Mouse (Mus musculus): ENCODE measurements around the gene Gm6169. TPM values are rescaled to one million over a fixed set of nuclear protein-coding genes. Genes with fewer than 3 reads are reported as not detected.
"Not testable (repeated sequence)": the region's sequence is repeated elsewhere in the genome, so short reads cannot be mapped to it uniquely, and the experiment has no call there.

Gm6169 gene
- polyA plus RNA-seq, 1 experiment from 2014 or later = 1.4 TPM

DNA sequence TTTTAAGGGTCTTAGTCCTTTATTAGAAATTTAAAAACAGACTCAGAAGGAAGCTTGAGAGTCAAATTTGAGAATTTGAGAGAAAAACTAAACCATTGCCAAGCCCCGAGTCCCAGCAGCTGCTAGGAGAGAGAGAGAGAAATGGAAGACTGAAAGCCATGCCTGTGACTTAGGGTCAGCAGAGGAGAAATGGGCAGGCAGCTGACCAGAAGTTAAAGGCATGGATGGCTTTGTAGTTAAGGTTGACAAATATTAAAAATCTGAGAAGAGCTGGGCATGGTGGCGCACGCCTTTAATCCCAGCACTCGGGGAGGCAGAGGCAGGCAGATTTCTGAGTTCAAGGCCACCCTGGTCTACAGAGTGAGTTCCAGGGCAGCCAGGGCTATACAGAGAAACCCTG lies 8.7 kb upstream of the Gm6169 start:
- not testable (repeated sequence) for ATAC-seq
- WGBS = 95% methylated on average over 4 of the region's 4 CpGs

DNA sequence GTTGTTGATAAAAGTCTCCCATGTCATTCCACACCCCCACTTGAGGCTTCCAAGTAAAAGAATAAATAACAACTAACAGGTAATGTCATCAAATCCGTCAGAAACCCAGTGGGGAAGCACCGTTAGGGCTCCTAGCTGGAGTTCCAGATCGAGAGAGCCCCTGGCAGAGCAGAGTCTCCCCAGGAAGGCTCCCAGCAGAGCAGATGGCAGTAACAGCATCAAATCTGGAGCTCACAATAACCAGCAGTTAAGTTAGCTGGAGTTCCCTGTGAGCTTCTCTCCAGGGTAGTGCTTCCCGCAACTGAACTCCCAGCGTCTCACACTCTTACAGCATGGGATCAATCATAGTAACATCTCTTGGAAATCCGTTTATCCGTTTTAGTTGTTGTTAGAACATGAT lies 6.0 kb upstream of the Gm6169 start:
- Histone ChIP-seq H3K27ac (ENCODE audit: low read depth, low read length) (no peak overlapping the region), H3K9ac (ENCODE audit: low read depth, low read length) (no peak overlapping the region), H3K36me3 (ENCODE audit: control insufficient read depth, insufficient read depth, low read length) (no peaks in the 10 kb centered on the region), H3K4me1 (ENCODE audit: control insufficient read depth, insufficient read depth, low read depth, low read length) (no peaks in the 10 kb centered on the region), H3K4me2 (ENCODE audit: low read length) (no peak overlapping the region), H3K27me3 (replicated peaks; ENCODE audit: control insufficient read depth, insufficient read depth, low read length) (no peaks in the 10 kb centered on the region), H3K4me3 (ENCODE audit: low read length) (no peak overlapping the region), H3K9me3 (ENCODE audit: control insufficient read depth, low read length) (no peaks in the 10 kb centered on the region)
- no peak for ATAC-seq
- WGBS = 60% methylated on average over 7 of the region's 7 CpGs

More for the DNA sequence above, 8.7 kb upstream of the Gm6169 start:
- not testable (repeated sequence) for H3K4me2 ChIP-seq (ENCODE audit: low read length); H3K36me3 ChIP-seq (ENCODE audit: control insufficient read depth, insufficient read depth, low read length); H3K4me3 ChIP-seq (ENCODE audit: low read length); H3K9ac ChIP-seq (ENCODE audit: low read depth, low read length); H3K9me3 ChIP-seq (ENCODE audit: control insufficient read depth, low read length); H3K27ac ChIP-seq (ENCODE audit: low read depth, low read length); H3K27me3 ChIP-seq (replicated peaks; ENCODE audit: control insufficient read depth, insufficient read depth, low read length); H3K4me1 ChIP-seq (ENCODE audit: control insufficient read depth, insufficient read depth, low read depth, low read length)

DNA sequence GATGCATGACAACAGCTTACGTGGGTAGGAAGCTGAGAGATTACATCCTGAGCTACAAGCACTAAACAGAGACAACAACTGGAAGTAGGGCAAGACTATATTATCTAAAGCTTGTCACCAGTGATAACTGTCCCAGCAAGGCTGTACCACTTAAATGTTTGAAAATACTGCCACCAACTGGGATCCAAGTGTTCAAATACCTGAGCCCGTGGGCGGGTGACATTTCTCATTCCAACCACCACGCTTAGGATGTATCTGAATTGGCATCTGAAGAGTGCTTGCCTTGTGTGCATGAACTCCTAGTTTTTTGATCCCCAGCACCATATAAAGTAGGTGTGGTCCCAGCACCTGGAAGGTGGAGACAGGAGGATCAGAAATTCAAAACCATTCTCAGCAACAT lies 3.3 kb downstream of the Gm6169 start:
- H3K36me3 ChIP-seq (ENCODE audit: control insufficient read depth, insufficient read depth, low read length) = no peaks in the 10 kb centered on the region
- WGBS = 92% methylated on average over 4 of the region's 4 CpGs
- H3K9me3 ChIP-seq (ENCODE audit: control insufficient read depth, low read length) = no peaks in the 10 kb centered on the region
- no peak overlapping the region for H3K27ac ChIP-seq (ENCODE audit: low read depth, low read length)
- no peak overlapping the region for H3K4me2 ChIP-seq (ENCODE audit: low read length)
- ATAC-seq = no peak
- H3K4me3 ChIP-seq (ENCODE audit: low read length) = no peak overlapping the region
- H3K4me1 ChIP-seq (ENCODE audit: control insufficient read depth, insufficient read depth, low read depth, low read length) = no peaks in the 10 kb centered on the region
- H3K9ac ChIP-seq (ENCODE audit: low read depth, low read length) = no peak overlapping the region
- H3K27me3 ChIP-seq (replicated peaks; ENCODE audit: control insufficient read depth, insufficient read depth, low read length) = no peaks in the 10 kb centered on the region

DNA sequence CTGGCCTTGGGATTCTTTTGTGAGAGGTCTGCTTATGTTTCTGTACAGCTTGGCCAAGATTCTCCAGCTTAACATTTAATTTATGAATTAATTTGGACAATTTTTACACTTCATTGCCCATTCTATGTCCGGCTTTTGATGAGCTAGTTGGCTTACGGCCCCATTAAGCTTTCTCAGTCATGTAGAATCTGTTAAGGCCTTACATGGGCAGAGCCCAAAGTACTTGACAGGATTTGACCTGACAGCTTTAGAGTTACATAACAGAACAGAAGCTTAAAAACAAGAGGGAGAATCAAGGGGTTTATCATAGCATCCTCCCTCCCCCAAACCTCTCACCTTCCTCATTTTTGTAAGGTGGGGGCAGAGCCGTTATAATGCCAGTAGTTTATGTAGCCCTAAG lies 10.9 kb downstream of the Gm6169 start:
- Histone ChIP-seq H3K4me3 (ENCODE audit: low read length) (no peak overlapping the region), H3K4me2 (ENCODE audit: low read length) (no peak overlapping the region), H3K9ac (ENCODE audit: low read depth, low read length) (no peak overlapping the region), H3K27ac (ENCODE audit: low read depth, low read length) (no peak overlapping the region), H3K36me3 (ENCODE audit: control insufficient read depth, insufficient read depth, low read length) (no peaks in the 10 kb centered on the region), H3K9me3 (ENCODE audit: control insufficient read depth, low read length) (no peaks in the 10 kb centered on the region), H3K27me3 (replicated peaks; ENCODE audit: control insufficient read depth, insufficient read depth, low read length) (no peaks in the 10 kb centered on the region), H3K4me1 (ENCODE audit: control insufficient read depth, insufficient read depth, low read depth, low read length) (no peaks in the 10 kb centered on the region)
- 68% methylated on average over 3 of the region's 3 CpGs for WGBS
- ATAC-seq = no peak

DNA sequence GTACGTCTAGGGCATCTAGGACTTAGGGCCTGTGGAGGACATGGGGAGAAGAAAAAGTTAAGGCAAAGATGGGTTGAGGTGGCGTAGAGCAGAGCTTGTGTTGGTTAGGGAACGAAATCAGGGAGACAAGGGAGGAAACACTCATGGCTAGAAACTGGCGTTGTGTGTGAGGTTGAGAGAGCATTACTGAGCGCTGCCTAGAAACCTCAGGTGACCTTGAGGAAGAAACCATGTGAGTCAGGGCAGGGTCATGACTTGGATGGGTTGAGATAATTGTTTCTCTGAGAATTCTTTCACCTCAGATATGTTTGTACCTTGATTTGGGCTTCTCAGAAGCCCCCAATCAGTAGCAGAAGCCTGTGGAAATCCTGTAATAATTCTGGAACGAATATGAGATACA lies 11.6 kb downstream of the Gm6169 start:
- no peaks in the 10 kb centered on the region for H3K4me1 ChIP-seq (ENCODE audit: control insufficient read depth, insufficient read depth, low read depth, low read length)
- WGBS = 94% methylated on average over 6 of the region's 6 CpGs
- no peaks in the 10 kb centered on the region for H3K36me3 ChIP-seq (ENCODE audit: control insufficient read depth, insufficient read depth, low read length)

GRCm38 (mm10) chr13:97086316-97086715 lies 12.7 kb downstream of the Gm6169 start:
- H3K4me2 ChIP-seq (ENCODE audit: low read length) = no peak overlapping the region
- no peaks in the 10 kb centered on the region for H3K4me1 ChIP-seq (ENCODE audit: control insufficient read depth, insufficient read depth, low read depth, low read length)
- no peak overlapping the region for H3K4me3 ChIP-seq (ENCODE audit: low read length)
- H3K9ac ChIP-seq (ENCODE audit: low read depth, low read length) = no peak overlapping the region
- H3K27me3 ChIP-seq (replicated peaks; ENCODE audit: control insufficient read depth, insufficient read depth, low read length) = no peaks in the 10 kb centered on the region
- H3K36me3 ChIP-seq (ENCODE audit: control insufficient read depth, insufficient read depth, low read length) = no peaks in the 10 kb centered on the region
- no peak for ATAC-seq
- H3K9me3 ChIP-seq (ENCODE audit: control insufficient read depth, low read length) = no peaks in the 10 kb centered on the region
- H3K27ac ChIP-seq (ENCODE audit: low read depth, low read length) = no peak overlapping the region
- WGBS = 37% methylated on average over 7 of the region's 9 CpGs

More for the DNA sequence above, 11.6 kb downstream of the Gm6169 start:
- H3K9ac ChIP-seq (ENCODE audit: low read depth, low read length) = no peak overlapping the region
- H3K9me3 ChIP-seq (ENCODE audit: control insufficient read depth, low read length) = no peaks in the 10 kb centered on the region
- no peaks in the 10 kb centered on the region for H3K27me3 ChIP-seq (replicated peaks; ENCODE audit: control insufficient read depth, insufficient read depth, low read length)
- ATAC-seq = no peak
- H3K4me2 ChIP-seq (ENCODE audit: low read length) = no peak overlapping the region
- H3K27ac ChIP-seq (ENCODE audit: low read depth, low read length) = no peak overlapping the region
- no peak overlapping the region for H3K4me3 ChIP-seq (ENCODE audit: low read length)

GRCm38 (mm10) chr13:97082432-97082831 lies 16.6 kb downstream of the Gm6169 start:
- no peak overlapping the region for H3K27ac ChIP-seq (ENCODE audit: low read depth, low read length)
- H3K9me3 ChIP-seq (ENCODE audit: control insufficient read depth, low read length) = no peaks in the 10 kb centered on the region
- no peaks in the 10 kb centered on the region for H3K36me3 ChIP-seq (ENCODE audit: control insufficient read depth, insufficient read depth, low read length)
- no peaks in the 10 kb centered on the region for H3K27me3 ChIP-seq (replicated peaks; ENCODE audit: control insufficient read depth, insufficient read depth, low read length)
- WGBS = 94% methylated on average over 7 of the region's 7 CpGs
- no peak overlapping the region for H3K4me2 ChIP-seq (ENCODE audit: low read length)
- no peaks in the 10 kb centered on the region for H3K4me1 ChIP-seq (ENCODE audit: control insufficient read depth, insufficient read depth, low read depth, low read length)
- no peak overlapping the region for H3K4me3 ChIP-seq (ENCODE audit: low read length)
- no peak overlapping the region for H3K9ac ChIP-seq (ENCODE audit: low read depth, low read length)
- no peak for ATAC-seq

- no peak overlapping the region for H3K9ac ChIP-seq (ENCODE audit: low read depth, low read length)
- H3K36me3 ChIP-seq (ENCODE audit: control insufficient read depth, insufficient read depth, low read length) = no peaks in the 10 kb centered on the region
- H3K27me3 ChIP-seq (replicated peaks; ENCODE audit: control insufficient read depth, insufficient read depth, low read length) = no peaks in the 10 kb centered on the region
- H3K4me3 ChIP-seq (ENCODE audit: low read length) = no peak overlapping the region
- ATAC-seq = no peak
- H3K4me2 ChIP-seq (ENCODE audit: low read length) = no peak overlapping the region
- H3K27ac ChIP-seq (ENCODE audit: low read depth, low read length) = no peak overlapping the region
- H3K4me1 ChIP-seq (ENCODE audit: control insufficient read depth, insufficient read depth, low read depth, low read length) = no peaks in the 10 kb centered on the region
- H3K9me3 ChIP-seq (ENCODE audit: control insufficient read depth, low read length) = no peaks in the 10 kb centered on the region
- WGBS = 86% methylated on average over 3 of the region's 3 CpGs
Observed at GRCm38 (mm10) chr13:97080615-97081014, 18.4 kb downstream of the Gm6169 start.

- no peak overlapping the region for H3K4me2 ChIP-seq (ENCODE audit: low read length)
- H3K4me3 ChIP-seq (ENCODE audit: low read length) = no peak overlapping the region
- H3K36me3 ChIP-seq (ENCODE audit: control insufficient read depth, insufficient read depth, low read length) = no peaks in the 10 kb centered on the region
- H3K27ac ChIP-seq (ENCODE audit: low read depth, low read length) = no peak overlapping the region
- ATAC-seq = no peak
- 81% methylated on average over 2 of the region's 2 CpGs for WGBS
- no peaks in the 10 kb centered on the region for H3K4me1 ChIP-seq (ENCODE audit: control insufficient read depth, insufficient read depth, low read depth, low read length)
- no peaks in the 10 kb centered on the region for H3K9me3 ChIP-seq (ENCODE audit: control insufficient read depth, low read length)
- H3K9ac ChIP-seq (ENCODE audit: low read depth, low read length) = no peak overlapping the region
- H3K27me3 ChIP-seq (replicated peaks; ENCODE audit: control insufficient read depth, insufficient read depth, low read length) = no peaks in the 10 kb centered on the region
Observed at GRCm38 (mm10) chr13:97080201-97080600, 18.8 kb downstream of the Gm6169 start.

- H3K9me3 ChIP-seq (ENCODE audit: control insufficient read depth, low read length) = no peaks in the 10 kb centered on the region
- H3K4me1 ChIP-seq (ENCODE audit: control insufficient read depth, insufficient read depth, low read depth, low read length) = peaks cover 5% of the 10 kb centered on the region
- H3K4me3 ChIP-seq (ENCODE audit: low read length) = no peak overlapping the region
- 96% methylated on average over 2 of the region's 2 CpGs for WGBS
- H3K27me3 ChIP-seq (replicated peaks; ENCODE audit: control insufficient read depth, insufficient read depth, low read length) = no peaks in the 10 kb centered on the region
- no peaks in the 10 kb centered on the region for H3K36me3 ChIP-seq (ENCODE audit: control insufficient read depth, insufficient read depth, low read length)
- H3K27ac ChIP-seq (ENCODE audit: low read depth, low read length) = no peak overlapping the region
- H3K4me2 ChIP-seq (ENCODE audit: low read length) = no peak overlapping the region
- ATAC-seq = no peak
- no peak overlapping the region for H3K9ac ChIP-seq (ENCODE audit: low read depth, low read length)
Observed at GRCm38 (mm10) chr13:97077556-97077955, 21.5 kb downstream of the Gm6169 start.
